In the genomic region with DNA sequence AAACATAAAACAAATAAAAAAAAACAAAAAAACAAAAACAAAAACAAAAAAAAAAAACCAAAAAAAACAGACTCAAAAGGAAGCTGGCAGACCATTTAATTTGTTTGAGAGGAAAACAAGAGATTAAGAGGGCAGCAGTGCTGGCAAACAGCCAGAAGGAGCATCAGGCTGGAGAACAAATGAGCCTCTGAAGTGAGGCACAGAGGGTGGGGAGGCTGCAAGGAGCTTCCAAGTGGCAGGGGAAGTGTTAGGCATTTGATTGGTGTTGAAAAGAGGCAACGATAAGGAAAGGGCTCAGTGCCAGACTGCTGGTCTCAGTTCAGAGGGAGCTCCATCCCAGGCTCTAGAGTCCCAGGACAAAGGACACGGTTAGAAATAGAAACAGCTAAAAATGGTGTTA, we compare ENCODE assay signal across 9 mouse cellular contexts. TPM values are rescaled to one million over a fixed set of nuclear protein-coding genes. Genes with fewer than 3 reads are reported as not detected.
DNase-seq lines count a peak whose midpoint lies in the region; ATAC-seq lines count a peak whose summit lies in the region.
"Had no signal": no experiment of that assay in that cellular context is flagged by ENCODE, and none has a peak within 500 bp of the region (broad histone marks: within the 10 kb centered on the region; RNA-seq: fewer than 3 reads in every experiment).

No protein-coding gene starts in this region.

- H3K4me2 ChIP-seq in kidney, embryonic 14.5 days (replicated peaks; ENCODE audit: low read depth, low read length): no peak overlapping the region
- H3K4me2 ChIP-seq: midbrain, embryonic 12.5 days had no signal

- 0 out of 2 replicates have a peak, but pooled peaks cover 3% of the 10 kb centered on the region for H3K4me1 ChIP-seq in kidney, embryonic 14.5 days (ENCODE audit: control insufficient read depth, insufficient read depth, low read length)

- no peak overlapping the region for H3K27ac ChIP-seq in kidney, embryonic 14.5 days (ENCODE audit: low read depth, low read length)
- H3K27ac ChIP-seq: midbrain, embryonic 12.5 days had no signal

- intact Hi-C loops in heart, postnatal 25 days (cut with DNase I): no loop called here
- intact Hi-C loops in gastrocnemius, postnatal 14 days (cut with DNase I; ENCODE audit: low total_unique reads): no loop called here
- intact Hi-C loops in left cerebral cortex, postnatal 36 days (cut with DNase I): no loop called here

- 32% methylated on average over 2 of the region's 2 CpGs for WGBS in kidney, embryonic 14.5 days

- H3K4me3 ChIP-seq in kidney, embryonic 14.5 days (ENCODE audit: low read length): no peak overlapping the region
- H3K4me3 ChIP-seq: midbrain, embryonic 12.5 days had no signal

- H3K27me3 ChIP-seq in kidney, embryonic 14.5 days (ENCODE audit: control insufficient read depth, insufficient read depth, low read length): no peaks in the 10 kb centered on the region
- H3K27me3 ChIP-seq: midbrain, embryonic 12.5 days had no signal

- no peak overlapping the region for H3K9ac ChIP-seq in kidney, embryonic 14.5 days (ENCODE audit: low read depth, low read length)
- H3K9ac ChIP-seq: midbrain, embryonic 12.5 days had no signal

- H3K36me3 ChIP-seq in kidney, embryonic 14.5 days (ENCODE audit: control insufficient read depth, insufficient read depth, low read length): no peaks in the 10 kb centered on the region
- H3K36me3 ChIP-seq: midbrain, embryonic 12.5 days had no signal

- H3K9me3 ChIP-seq in kidney, embryonic 14.5 days (ENCODE audit: control insufficient read depth, low read length): no peaks in the 10 kb centered on the region
- H3K9me3 ChIP-seq: midbrain, embryonic 12.5 days had no signal

- peak; percentile 48 for DNase-seq in kidney, adult 18-20 months
- peak; percentile 35 for DNase-seq in NIH3T3 (ENCODE audit: low read depth)
- DNase-seq in cerebellum, postnatal 25 days: peak; percentile 34 to 48
- DNase-seq in heart, postnatal 25 days (ENCODE audit: low spot score): peak; percentile 47
- no peak for DNase-seq in gastrocnemius, postnatal 14 days
- no peak for DNase-seq in left cerebral cortex, postnatal 36 days (ENCODE audit: low spot score in 2 of 2)

- ATAC-seq in kidney, embryonic 14.5 days (ENCODE audit: low FRiP score, low TSS enrichment): no peak
- peak; percentile 71 for ATAC-seq in megakaryocyte progenitor cell, adult 5-6 weeks (replicated peaks; ENCODE audit: poor library complexity)

RNA-seq across cellular contexts. Expression of a gene that starts 8.5 kb away (rescaled TPM):
- not detected in 2 replicates for polyA plus RNA-seq in kidney, embryonic 14.5 days (2014; fragmentation: Nextera tagmentation; extraction: Ambion mirVana)
- total RNA-seq in heart, postnatal 25 days (2021): not detected
- not detected in 2 replicates for total RNA-seq in megakaryocyte progenitor cell, adult 5-6 weeks (2015)
- 0.71 TPM in 1 of 2 replicates, not detected in the other for total RNA-seq in megakaryocyte progenitor cell, adult 5-6 weeks (2017)
- not detected for total RNA-seq in gastrocnemius, postnatal 14 days (2021)
- not detected for total RNA-seq in left cerebral cortex, postnatal 36 days (2021)
- polyA plus RNA-seq: midbrain, embryonic 12.5 days had no signal

RNA-seq across cellular contexts. Expression of a gene that starts 29.0 kb away (rescaled TPM):
- polyA plus RNA-seq in kidney, embryonic 14.5 days (2014; fragmentation: Nextera tagmentation; extraction: Ambion mirVana): 0.22 and 0.26 TPM in 2 replicates
- not detected for total RNA-seq in heart, postnatal 25 days (2021)
- total RNA-seq in megakaryocyte progenitor cell, adult 5-6 weeks (2015): not detected in 2 replicates
- not detected in 2 replicates for total RNA-seq in megakaryocyte progenitor cell, adult 5-6 weeks (2017)
- not detected for total RNA-seq in gastrocnemius, postnatal 14 days (2021)
- total RNA-seq in left cerebral cortex, postnatal 36 days (2021): not detected
- polyA plus RNA-seq: midbrain, embryonic 12.5 days had no signal

RNA-seq across cellular contexts. Expression of a gene that starts 36.0 kb away (rescaled TPM):
- polyA plus RNA-seq in kidney, embryonic 14.5 days (2014; fragmentation: Nextera tagmentation; extraction: Ambion mirVana): not detected in 2 replicates
- total RNA-seq in heart, postnatal 25 days (2021): not detected
- not detected in 2 replicates for total RNA-seq in megakaryocyte progenitor cell, adult 5-6 weeks (2015)
- total RNA-seq in megakaryocyte progenitor cell, adult 5-6 weeks (2017): not detected in 2 replicates
- not detected for total RNA-seq in gastrocnemius, postnatal 14 days (2021)
- not detected for total RNA-seq in left cerebral cortex, postnatal 36 days (2021)
- polyA plus RNA-seq: midbrain, embryonic 12.5 days had no signal

RNA-seq across cellular contexts. Expression of a gene that starts 46.6 kb away (rescaled TPM):
- not detected in 2 replicates for polyA plus RNA-seq in kidney, embryonic 14.5 days (2014; fragmentation: Nextera tagmentation; extraction: Ambion mirVana)
- not detected for total RNA-seq in heart, postnatal 25 days (2021)
- not detected in 2 replicates for total RNA-seq in megakaryocyte progenitor cell, adult 5-6 weeks (2015)
- total RNA-seq in megakaryocyte progenitor cell, adult 5-6 weeks (2017): not detected in 2 replicates
- not detected for total RNA-seq in gastrocnemius, postnatal 14 days (2021)
- total RNA-seq in left cerebral cortex, postnatal 36 days (2021): not detected
- polyA plus RNA-seq: midbrain, embryonic 12.5 days had no signal

RNA-seq across cellular contexts. Expression of a gene that starts 50.1 kb away (rescaled TPM):
- not detected in 2 replicates for polyA plus RNA-seq in kidney, embryonic 14.5 days (2014; fragmentation: Nextera tagmentation; extraction: Ambion mirVana)
- total RNA-seq in heart, postnatal 25 days (2021): under 1 TPM; 0.34 to 0.81 TPM
- not detected in 2 replicates for total RNA-seq in megakaryocyte progenitor cell, adult 5-6 weeks (2015)
- total RNA-seq in megakaryocyte progenitor cell, adult 5-6 weeks (2017): not detected in 2 replicates
- 1 to 10 TPM; 1.6 to 2.1 TPM for total RNA-seq in gastrocnemius, postnatal 14 days (2021)
- total RNA-seq in left cerebral cortex, postnatal 36 days (2021): not detected

Comparison
In these comparisons a context has a peak if more than half of its experiments do, and no peak if none do; other contexts are left out.
1. DNase-seq: peak in kidney, adult 18-20 months (single experiment), NIH3T3 (single experiment), cerebellum, postnatal 25 days (2 of 2) and heart, postnatal 25 days (single experiment); none in gastrocnemius, postnatal 14 days (single experiment) and left cerebral cortex, postnatal 36 days (0 of 2).